Mouse (Mus musculus): ENCODE data around the gene Kctd21. TPM values are rescaled to one million over a fixed set of nuclear protein-coding genes. Genes with fewer than 3 reads are reported as not detected.

Kctd21 gene
- polyA plus RNA-seq, 1 experiment from 2014 or later = 7.7 TPM

DNA sequence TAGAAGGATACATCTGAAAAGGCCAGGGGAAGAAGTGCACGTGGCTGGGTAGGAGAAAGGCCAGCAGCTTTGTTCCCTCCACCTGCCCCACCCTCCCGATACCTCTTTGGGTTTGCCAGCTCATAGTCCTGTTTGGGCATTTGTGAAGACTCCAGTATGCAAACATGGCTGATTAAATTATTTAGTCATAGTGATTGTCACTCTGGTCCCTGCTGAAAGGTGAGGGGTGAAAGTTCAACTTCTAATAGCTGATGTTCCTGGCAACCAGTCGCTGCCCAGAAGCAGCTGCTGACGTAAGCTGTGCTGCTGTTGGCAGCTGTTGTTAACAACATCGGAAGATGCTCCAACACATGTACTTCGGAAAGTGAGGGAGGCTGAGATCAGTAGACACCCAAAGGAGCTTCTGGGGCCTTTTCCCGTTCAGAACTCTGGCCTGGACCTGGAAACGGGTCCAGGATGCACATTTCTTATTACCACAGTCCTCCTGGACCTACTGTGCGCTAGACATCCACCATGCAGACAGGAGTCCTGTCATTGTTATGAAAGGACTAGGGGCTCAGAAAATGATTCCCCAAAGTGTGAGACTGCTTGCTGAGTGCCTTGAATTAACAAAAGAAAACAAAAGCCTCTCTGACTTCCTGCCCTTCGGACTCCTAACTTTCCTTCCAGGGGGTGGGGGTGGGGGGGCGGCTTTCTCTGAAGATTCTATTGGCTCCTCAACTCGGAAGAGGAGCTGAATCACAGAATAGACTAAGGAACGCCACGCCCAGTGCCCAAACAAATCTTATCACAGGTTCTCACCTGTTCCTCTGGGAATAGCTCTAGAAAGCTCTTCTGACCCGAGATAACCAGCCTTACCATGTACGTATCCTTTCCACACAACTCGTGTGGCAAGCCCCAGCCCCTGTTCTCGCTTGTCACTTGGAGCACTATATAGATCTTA, 9.1 kb downstream of the Kctd21 start:
- Histone ChIP-seq H3K36me3 (no peaks in the 10 kb centered on the region), H3K4me3 (no peak overlapping the region), H3K9ac (no peak overlapping the region), H3K4me2 (no peak overlapping the region), H3K4me1 (replicated peaks) (peaks cover 15% of the 10 kb centered on the region), H3K27ac (replicated peaks) (no peak overlapping the region), H3K27me3 (no peaks in the 10 kb centered on the region), H3K9me3 (no peaks in the 10 kb centered on the region)
- no peak for ATAC-seq (ENCODE audit: low FRiP score, low read depth)
- WGBS = 63% methylated on average over 18 of the region's 18 CpGs

- Histone ChIP-seq H3K9me3 (no peaks in the 10 kb centered on the region), H3K4me2 (no peak overlapping the region), H3K4me3 (no peak overlapping the region), H3K27ac (replicated peaks) (no peak overlapping the region), H3K4me1 (replicated peaks) (peaks cover 15% of the 10 kb centered on the region), H3K36me3 (peaks cover 4% of the 10 kb centered on the region), H3K27me3 (no peaks in the 10 kb centered on the region), H3K9ac (no peak overlapping the region)
- no peak for ATAC-seq (ENCODE audit: low FRiP score, low read depth)
- 83% methylated on average over 2 of the region's 2 CpGs for WGBS
These were observed 10.8 kb downstream of the Kctd21 start for GRCm38 (mm10) chr7:97342961-97343360.

- WGBS = 93% methylated on average over 2 of the region's 2 CpGs
- no peak for ATAC-seq (ENCODE audit: low FRiP score, low read depth)
- H3K36me3 ChIP-seq = peaks cover 7% of the 10 kb centered on the region
- no peak overlapping the region for H3K4me2 ChIP-seq
- no peak overlapping the region for H3K9ac ChIP-seq
- H3K9me3 ChIP-seq = no peaks in the 10 kb centered on the region
- H3K4me1 ChIP-seq (replicated peaks) = peaks cover 15% of the 10 kb centered on the region
- no peaks in the 10 kb centered on the region for H3K27me3 ChIP-seq
- no peak overlapping the region for H3K4me3 ChIP-seq
- peak overlapping the region; percentile 34; the same call in 1 of the 2 replicates for H3K27ac ChIP-seq (replicated peaks)
These were observed 12.5 kb downstream of the Kctd21 start for GRCm38 (mm10) chr7:97344655-97345054.

DNA sequence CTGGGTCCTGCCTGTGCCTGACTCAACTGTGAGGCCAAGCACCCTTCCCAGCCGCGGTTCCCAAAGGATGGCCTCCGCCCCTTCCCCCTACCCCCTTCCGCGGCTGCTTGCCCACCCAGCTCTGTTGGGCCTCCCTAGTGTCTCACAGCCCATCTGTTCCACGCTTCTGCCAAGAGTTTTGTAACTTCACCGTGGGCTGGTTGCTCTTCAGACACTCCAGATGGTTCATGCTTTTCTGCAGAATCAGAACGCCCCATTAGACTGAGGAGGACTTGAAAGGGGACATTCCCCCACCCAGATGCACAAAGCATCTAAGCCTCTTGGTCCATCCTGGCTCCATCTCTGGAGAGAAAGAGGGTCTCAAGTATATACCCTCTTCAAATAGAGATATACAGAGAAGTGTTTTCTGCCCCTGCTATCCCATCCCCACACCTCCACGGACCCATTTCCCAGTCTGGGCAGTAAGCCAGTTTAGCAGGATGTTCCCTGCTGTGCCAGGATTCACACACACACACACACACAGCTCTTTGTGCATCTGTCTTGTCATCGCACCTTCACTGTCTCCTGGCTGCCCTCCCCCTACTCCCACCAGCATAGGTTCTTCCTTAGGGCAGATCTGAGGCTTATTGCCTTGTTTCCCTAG, 13.2 kb downstream of the Kctd21 start:
- Histone ChIP-seq H3K4me3 (no peak overlapping the region), H3K36me3 (peaks cover 7% of the 10 kb centered on the region), H3K27me3 (no peaks in the 10 kb centered on the region), H3K4me2 (no peak overlapping the region), H3K27ac (replicated peaks) (peak overlapping the region; percentile 34; the same call in 1 of the 2 replicates), H3K9ac (no peak overlapping the region), H3K9me3 (no peaks in the 10 kb centered on the region), H3K4me1 (replicated peaks) (peaks cover 15% of the 10 kb centered on the region)
- 43% methylated on average over 10 of the region's 10 CpGs for WGBS
- peak; percentile 80 for ATAC-seq (ENCODE audit: low FRiP score, low read depth)

- Histone ChIP-seq H3K4me2 (no peak overlapping the region), H3K9me3 (no peaks in the 10 kb centered on the region), H3K4me3 (no peak overlapping the region), H3K4me1 (replicated peaks) (peaks cover 15% of the 10 kb centered on the region), H3K36me3 (peaks cover 7% of the 10 kb centered on the region), H3K27ac (replicated peaks) (0 out of 2 replicates have a peak overlapping the region, but pooled peaks have one; percentile 21), H3K9ac (no peak overlapping the region), H3K27me3 (no peaks in the 10 kb centered on the region)
- no peak for ATAC-seq (ENCODE audit: low FRiP score, low read depth)
- WGBS = 71% methylated on average over 9 of the region's 9 CpGs
These were observed 14.1 kb downstream of the Kctd21 start for GRCm38 (mm10) chr7:97346111-97346821.

DNA sequence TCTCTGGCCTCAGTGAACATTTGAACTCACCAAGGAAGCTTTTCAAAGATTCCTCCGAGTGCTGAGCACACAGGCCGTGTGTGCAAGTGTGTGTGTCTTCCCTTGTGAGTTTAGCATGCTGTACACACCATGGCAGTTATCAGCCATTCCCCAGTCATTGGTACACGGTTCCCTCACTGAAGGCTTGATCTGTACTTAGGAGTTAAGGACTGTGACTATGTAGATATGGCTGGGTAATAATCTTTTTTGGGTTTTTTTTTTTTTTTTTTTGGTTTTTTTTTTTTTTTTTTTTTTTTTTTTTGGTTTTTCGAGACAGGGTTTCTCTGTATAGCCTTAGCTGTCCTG, 14.7 kb downstream of the Kctd21 start:
- no peak for ATAC-seq (ENCODE audit: low FRiP score, low read depth)

DNA sequence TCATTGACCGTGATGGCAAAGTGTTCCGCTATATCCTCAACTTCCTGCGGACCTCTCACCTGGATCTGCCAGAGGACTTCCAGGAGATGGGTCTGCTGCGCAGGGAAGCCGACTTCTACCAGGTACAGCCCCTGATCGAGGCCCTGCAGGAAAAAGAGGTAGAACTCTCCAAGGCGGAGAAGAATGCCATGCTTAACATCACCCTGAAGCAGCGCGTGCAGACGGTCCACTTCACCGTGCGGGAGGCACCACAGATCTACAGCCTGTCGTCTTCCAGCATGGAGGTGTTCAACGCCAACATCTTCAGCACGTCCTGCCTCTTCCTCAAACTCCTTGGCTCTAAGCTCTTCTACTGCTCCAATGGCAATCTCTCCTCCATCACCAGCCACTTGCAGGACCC, 15.3 kb downstream of the Kctd21 start:
- H3K9ac ChIP-seq = no peak overlapping the region
- ATAC-seq (ENCODE audit: low FRiP score, low read depth) = no peak
- peaks cover 15% of the 10 kb centered on the region for H3K4me1 ChIP-seq (replicated peaks)
- H3K9me3 ChIP-seq = no peaks in the 10 kb centered on the region
- WGBS = 98% methylated on average over 15 of the region's 15 CpGs
- no peak overlapping the region for H3K4me3 ChIP-seq
- H3K4me2 ChIP-seq = no peak overlapping the region
- H3K27me3 ChIP-seq = no peaks in the 10 kb centered on the region
- H3K36me3 ChIP-seq = peaks cover 7% of the 10 kb centered on the region
- no peak overlapping the region for H3K27ac ChIP-seq (replicated peaks)

More for the DNA sequence above, 14.7 kb downstream of the Kctd21 start:
- no peak overlapping the region for H3K27ac ChIP-seq (replicated peaks)
- H3K27me3 ChIP-seq = no peaks in the 10 kb centered on the region
- H3K4me1 ChIP-seq (replicated peaks) = peaks cover 15% of the 10 kb centered on the region
- no peak overlapping the region for H3K4me2 ChIP-seq
- no peaks in the 10 kb centered on the region for H3K9me3 ChIP-seq
- no peak overlapping the region for H3K9ac ChIP-seq
- WGBS = 68% methylated on average over 4 of the region's 4 CpGs
- H3K4me3 ChIP-seq = no peak overlapping the region
- peaks cover 7% of the 10 kb centered on the region for H3K36me3 ChIP-seq

GRCm38 (mm10) chr7:97348318-97348717, 16.2 kb downstream of the Kctd21 start:
- no peak for ATAC-seq (ENCODE audit: low FRiP score, low read depth)
- Histone ChIP-seq H3K9ac (no peak overlapping the region), H3K4me2 (no peak overlapping the region), H3K4me3 (no peak overlapping the region), H3K4me1 (replicated peaks) (peaks cover 15% of the 10 kb centered on the region), H3K9me3 (no peaks in the 10 kb centered on the region), H3K36me3 (peaks cover 7% of the 10 kb centered on the region), H3K27ac (replicated peaks) (no peak overlapping the region), H3K27me3 (no peaks in the 10 kb centered on the region)
- WGBS = 83% methylated on average over 3 of the region's 3 CpGs

DNA sequence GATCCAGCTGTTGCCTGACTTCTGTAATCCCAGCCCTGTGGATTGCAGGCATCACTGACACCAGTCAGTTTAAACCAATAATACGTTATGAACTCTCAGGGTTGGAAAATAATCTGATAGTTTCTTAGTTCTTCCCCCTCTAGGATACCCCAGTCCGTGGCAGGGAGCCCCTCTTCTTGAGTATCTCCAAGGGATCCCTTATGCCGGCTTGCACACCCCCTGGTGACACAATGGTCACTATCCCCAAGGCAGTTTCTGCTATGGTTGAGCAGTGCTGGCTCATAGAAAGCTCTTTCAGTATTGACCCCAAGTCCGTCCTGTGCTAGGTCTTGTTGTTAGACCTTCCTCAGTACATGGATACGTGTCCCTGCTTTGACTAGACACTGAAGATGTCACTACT, 16.7 kb downstream of the Kctd21 start:
- Histone ChIP-seq H3K4me2 (no peak overlapping the region), H3K4me1 (replicated peaks) (peaks cover 15% of the 10 kb centered on the region)

GRCm38 (mm10) chr7:97349438-97349837, 17.3 kb downstream of the Kctd21 start:
- no peak overlapping the region for H3K4me3 ChIP-seq
- 88% methylated on average over 6 of the region's 6 CpGs for WGBS
- H3K9ac ChIP-seq = no peak overlapping the region
- no peak overlapping the region for H3K27ac ChIP-seq (replicated peaks)
- ATAC-seq (ENCODE audit: low FRiP score, low read depth) = no peak
- H3K36me3 ChIP-seq = peaks cover 7% of the 10 kb centered on the region
- H3K4me2 ChIP-seq = no peak overlapping the region
- peaks cover 15% of the 10 kb centered on the region for H3K4me1 ChIP-seq (replicated peaks)
- H3K9me3 ChIP-seq = no peaks in the 10 kb centered on the region
- H3K27me3 ChIP-seq = no peaks in the 10 kb centered on the region

More for the DNA sequence above, 16.7 kb downstream of the Kctd21 start:
- Histone ChIP-seq H3K27me3 (no peaks in the 10 kb centered on the region), H3K36me3 (peaks cover 7% of the 10 kb centered on the region), H3K9me3 (no peaks in the 10 kb centered on the region), H3K4me3 (no peak overlapping the region), H3K27ac (replicated peaks) (no peak overlapping the region), H3K9ac (no peak overlapping the region)
- 85% methylated on average over 5 of the region's 5 CpGs for WGBS
- ATAC-seq (ENCODE audit: low FRiP score, low read depth) = no peak

GRCm38 (mm10) chr7:97350891-97351290, 18.8 kb downstream of the Kctd21 start:
- H3K9ac ChIP-seq = no peak overlapping the region
- 78% methylated on average over 5 of the region's 5 CpGs for WGBS
- no peak overlapping the region for H3K4me2 ChIP-seq
- ATAC-seq (ENCODE audit: low FRiP score, low read depth) = no peak
- H3K4me1 ChIP-seq (replicated peaks) = peaks cover 3% of the 10 kb centered on the region; the same call in 1 of the 2 replicates
- no peak overlapping the region for H3K27ac ChIP-seq (replicated peaks)
- H3K4me3 ChIP-seq = no peak overlapping the region
- H3K27me3 ChIP-seq = no peaks in the 10 kb centered on the region
- H3K9me3 ChIP-seq = no peaks in the 10 kb centered on the region
- peaks cover 7% of the 10 kb centered on the region for H3K36me3 ChIP-seq
